Mouse (Mus musculus): ENCODE measurements around the gene Pdlim7.

Gene Pdlim7

DNA sequence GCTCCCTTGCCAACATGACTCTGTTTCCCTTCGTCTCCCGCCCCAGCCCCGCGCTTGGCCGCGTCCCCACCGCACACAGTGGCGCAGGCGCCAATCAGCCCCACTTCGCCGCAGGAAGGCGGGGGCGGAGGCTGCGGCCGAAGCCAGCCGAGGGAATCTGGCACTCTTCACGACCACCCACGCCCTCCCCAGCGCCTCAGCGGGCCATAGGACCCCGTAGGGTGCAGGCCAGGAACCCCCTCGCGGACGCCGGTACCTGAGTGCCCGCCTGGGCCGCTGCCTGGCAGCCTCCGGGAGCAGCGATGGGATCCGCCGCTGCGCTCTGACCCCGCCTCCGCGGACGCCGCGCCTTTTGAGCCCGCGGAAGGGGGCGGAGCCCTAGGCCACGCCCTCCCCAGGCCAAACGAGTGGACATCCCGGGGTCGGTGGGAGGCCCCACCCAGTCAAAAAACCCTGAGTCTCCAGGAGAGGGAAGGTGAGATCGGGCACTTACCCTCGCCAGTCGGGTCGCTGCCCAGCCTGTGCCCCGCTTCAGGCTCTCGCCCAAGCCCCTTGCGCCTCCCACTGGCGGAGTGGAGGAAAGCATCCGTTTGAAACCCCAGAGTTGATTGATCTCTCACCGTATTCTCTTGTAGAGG is at the start of gene Pdlim7:
TSS of gene Pdlim7 (minus strand) at position 566 of the 638 bp plus-strand sequence.
- DNase-seq, result peak; percentile 86 to 91

DNA sequence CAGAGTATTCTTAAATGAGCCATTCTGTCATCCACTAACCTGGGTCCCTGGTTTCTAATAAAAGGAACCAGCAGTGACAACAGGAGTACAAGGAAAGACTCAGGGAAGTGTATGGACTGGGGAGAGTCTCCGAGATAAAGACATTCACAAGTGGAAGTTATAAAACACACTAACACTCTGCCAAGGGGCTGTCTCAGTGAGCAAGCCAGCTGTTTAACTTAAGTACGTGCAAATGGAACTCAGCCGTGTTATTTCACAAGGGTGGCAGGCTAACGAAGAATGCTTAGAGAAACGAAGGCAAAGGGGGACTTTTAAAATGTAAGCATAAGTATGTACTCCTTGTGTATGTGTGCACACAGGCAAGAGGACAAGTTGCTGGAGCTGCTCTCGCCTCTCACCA is 44.0 kb upstream of the Pdlim7 start:
- DNase-seq, result no peak

DNA sequence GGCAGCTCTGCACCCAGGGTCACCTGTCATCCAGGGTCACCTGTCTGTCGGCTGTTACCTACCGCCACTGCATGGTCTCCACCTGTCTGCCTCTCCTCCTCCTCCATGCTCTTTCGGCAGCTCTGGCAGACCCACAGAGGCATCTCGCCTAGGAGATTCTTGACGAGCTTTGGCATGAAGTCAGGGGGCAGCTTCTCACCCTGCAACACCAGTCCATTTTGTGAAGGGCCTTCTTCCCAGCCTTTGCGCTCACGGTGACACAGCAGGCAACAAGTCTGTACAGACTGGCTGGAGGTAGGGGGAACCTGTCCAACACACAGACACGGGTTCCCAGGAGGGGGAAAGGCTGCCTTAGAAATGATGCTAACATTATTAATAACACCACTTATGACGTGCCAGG is 42.4 kb upstream of the Pdlim7 start:
- DNase-seq, result no peak

DNA sequence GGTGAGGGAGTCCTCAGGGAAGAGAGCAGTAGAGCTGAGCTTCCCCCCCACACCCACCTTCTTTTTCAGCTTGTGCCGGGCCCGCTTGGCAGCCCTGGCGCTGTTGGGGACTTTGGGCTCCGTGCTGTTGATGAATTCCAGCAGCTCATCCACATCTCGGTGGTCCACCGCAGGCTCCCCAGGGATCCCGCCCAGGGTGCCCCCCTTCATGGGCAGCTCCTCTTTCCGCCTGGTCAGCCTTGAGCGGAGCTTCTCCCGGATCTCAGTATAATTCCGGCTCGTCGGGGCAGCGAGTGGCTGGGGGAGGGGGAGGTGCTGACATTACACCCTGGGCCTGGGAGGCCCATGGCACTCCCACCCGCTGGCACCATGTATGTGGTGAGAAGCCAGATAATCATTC is 35.6 kb upstream of the Pdlim7 start:
- no peak for DNase-seq

DNA sequence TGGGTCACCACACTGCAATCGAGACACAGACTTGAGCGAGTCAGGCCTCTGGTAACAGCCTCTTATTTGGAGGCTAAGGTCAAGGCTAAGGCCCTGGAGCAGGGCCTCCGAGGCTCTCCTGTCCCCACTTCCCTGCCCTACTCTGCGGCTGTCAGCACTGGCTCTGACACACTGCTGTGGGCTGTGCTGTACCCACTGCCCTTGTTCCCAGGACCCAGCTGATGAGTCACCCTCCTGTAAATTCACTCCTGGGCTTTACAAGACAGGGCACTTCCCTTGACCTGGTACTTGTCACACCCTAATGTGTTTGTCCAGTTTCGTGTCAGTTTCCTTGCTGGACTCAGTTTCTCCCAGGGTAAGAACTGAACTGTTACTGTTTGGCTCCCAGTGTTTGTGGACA is 35.0 kb upstream of the Pdlim7 start:
- DNase-seq, result no peak

DNA sequence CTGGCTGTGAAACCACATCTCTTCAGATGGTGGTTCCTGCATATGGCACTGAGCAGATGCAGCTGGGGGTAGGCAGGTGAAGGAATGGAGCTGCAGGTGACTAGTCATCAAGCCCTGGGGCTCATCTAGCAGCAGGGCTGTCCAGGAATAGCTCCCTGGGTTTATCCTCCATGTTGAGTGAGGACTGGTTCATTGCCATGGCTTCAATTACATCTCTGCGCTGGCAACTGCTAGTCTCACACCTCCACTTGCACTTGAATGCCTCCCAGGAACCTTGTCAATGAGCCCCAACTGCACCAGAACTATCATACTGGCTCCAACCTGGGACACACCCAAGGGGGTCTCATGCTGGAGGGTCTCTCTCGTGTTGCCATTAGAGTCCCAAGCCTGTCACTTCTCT is 34.4 kb upstream of the Pdlim7 start:
- no peak for DNase-seq

DNA sequence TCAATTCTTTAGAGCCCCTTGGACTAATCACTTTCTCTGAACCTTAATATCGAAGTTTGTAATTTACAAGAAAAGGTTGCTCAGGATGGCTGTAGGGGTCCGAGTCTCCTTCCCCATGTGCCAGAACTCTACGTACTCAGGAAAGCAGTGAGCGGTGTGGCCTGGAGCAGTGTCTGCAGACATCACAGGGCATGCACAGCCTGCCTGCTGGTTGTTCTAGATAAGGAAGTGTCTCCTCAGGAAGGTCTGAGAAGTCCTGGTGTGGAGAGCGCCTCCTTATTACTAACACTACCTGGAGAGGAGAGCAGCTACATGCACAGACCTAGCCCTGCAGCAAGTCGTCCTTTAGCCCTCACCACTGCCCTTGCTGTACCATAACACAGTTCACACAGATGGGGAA is 31.3 kb upstream of the Pdlim7 start:
- DNase-seq, result no peak

DNA sequence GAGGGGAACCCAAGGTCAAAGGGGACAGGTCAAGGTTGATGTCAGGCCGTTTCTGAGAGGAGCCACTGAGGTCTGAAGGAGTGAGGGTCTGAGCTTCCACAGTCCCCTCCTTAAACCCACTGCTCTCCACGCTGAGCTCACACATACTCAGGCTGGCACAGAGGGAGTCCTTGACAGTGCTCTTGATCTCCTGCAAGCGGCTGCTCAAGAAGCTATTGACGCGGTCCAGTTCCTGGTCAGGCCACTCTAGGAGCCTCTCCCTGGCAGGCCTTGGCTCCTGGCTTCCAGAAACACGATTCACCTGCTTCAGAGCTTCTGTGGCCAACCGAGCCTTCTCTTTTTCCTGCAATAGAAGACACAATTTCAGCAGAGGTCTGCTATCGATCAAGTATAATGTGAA is 30.0 kb upstream of the Pdlim7 start:
- DNase-seq, result no peak

DNA sequence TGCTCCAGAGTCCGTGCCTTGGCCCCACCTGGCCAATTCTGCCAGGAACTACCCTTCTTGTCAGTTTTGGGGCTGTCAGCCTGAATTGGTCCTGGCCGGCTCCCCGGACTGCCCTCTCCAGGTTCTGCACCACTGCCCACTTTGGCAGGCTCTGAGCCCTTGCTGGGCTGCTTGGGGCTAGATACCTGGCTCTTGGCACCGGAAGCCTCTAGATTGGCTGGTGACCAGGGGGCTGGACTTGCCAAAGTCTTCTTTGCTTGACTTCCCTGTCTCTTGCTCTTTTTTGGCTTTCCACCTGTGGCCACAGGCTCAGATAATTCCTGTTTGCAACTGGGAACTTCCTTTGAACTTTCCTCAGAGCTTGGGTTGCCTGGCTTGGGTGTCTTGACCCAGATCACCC is 29.4 kb upstream of the Pdlim7 start:
- peak; percentile 96 to 98 for DNase-seq

DNA sequence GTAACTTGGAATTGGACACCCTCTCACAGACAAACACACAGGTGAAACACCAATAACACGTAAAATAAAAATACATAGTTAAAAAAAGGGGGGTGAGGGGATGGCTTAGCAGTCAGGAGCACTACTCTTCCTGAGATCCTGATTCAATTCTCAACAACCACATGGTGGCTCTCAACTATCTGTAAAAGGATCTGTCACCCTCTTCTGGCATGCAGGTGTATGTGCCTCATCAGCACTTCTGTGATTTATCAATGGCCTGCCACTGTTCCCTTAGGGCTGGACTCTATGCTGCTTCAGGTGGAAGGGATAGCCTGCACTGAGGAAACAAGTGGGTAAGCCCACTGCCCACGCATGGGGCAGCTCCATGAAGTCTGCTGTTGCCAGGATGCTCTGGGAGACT is 27.5 kb upstream of the Pdlim7 start:
- DNase-seq, result peak in 1 of 2 experiments; percentile 39

DNA sequence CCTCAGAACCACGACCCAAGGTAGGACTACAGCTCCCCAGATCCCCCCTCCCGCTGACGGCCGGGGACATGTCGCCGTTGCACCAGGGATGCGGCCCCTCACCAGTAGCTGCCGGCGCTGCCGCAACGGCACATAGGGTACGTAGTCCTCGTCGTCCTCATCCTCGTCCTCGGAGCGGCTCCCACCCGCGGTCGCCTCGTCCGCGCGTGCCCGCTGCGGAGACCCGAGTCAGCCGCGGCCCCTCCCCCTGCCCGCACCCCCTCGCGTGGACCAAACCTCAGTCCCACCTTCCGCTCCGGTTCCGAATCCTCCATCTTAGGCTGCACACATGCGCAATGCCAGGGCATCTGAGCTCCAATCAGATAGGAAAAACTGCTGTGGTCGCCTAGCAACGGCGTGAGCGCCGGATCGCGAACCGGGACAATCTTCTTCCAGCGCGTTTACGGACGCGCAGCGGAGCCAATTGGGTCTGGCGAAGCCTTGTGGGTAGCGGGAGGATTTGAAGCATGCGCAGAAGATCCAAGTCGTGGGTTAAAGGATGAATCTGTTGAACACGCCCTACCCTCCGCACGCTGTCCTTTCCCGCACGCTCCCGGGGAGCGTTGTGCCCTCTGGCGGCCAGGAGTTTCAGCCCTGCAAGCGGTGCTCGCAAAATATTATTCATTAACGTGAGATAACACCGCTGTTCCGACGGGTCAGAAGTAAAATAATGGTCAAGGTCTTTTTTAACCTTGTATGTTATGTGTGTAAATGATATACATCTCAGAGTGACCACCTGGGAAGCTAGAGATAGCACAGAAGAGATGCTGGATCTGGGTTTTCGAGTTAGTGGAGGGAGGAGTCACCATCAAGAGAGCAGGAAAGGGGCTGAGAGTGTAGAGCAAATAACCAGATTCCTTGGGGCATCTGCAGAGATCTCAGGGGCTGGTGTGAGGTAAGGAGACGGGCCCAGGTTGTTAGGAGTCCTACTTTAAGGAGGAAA is 23.0 kb upstream of the Pdlim7 start, which contains the start of gene Ddx41:
TSS of gene Ddx41 (minus strand) at position 465 of the 982 bp plus-strand sequence.
- peak; percentile 100 for DNase-seq

DNA sequence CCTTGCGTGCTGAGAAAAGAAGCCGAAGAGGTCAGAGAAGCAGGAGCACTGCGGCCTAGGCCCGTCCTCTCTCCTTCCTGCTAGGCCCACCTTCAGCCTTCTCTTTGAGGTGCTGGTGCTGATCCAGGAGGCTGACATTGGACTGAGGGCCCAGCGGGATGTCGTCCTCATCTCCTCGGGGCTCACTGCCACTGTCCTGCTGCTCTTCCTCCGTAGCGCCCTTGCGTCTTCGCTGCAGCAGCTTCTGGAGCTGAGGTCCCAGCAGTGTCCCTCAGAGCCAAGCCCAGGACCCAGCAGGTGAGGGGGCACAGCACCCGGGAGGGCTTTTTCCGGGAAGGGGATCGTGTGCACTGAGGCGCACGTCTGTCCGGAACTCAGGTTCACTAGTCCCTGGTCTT is 22.3 kb upstream of the Pdlim7 start:
- DNase-seq, result no peak

DNA sequence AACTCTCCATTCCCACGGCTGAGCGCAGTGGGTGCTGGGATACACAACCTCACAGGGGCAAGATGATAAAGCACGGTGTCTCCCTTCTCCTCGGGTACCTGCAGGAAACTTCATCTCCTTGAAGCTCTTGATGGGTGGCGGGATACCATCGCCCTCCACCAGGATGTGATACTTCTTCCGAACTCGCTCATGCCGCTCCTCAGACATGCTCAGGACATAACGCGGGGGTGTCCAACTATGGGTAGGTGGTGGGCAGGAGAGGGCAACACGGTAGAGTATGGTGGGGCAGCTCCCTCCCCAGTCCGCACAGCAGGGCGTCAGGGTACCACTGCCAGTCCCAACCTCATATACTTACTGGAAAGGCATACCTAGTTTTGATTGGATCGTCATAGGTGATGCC is 21.7 kb upstream of the Pdlim7 start:
- no peak for DNase-seq

DNA sequence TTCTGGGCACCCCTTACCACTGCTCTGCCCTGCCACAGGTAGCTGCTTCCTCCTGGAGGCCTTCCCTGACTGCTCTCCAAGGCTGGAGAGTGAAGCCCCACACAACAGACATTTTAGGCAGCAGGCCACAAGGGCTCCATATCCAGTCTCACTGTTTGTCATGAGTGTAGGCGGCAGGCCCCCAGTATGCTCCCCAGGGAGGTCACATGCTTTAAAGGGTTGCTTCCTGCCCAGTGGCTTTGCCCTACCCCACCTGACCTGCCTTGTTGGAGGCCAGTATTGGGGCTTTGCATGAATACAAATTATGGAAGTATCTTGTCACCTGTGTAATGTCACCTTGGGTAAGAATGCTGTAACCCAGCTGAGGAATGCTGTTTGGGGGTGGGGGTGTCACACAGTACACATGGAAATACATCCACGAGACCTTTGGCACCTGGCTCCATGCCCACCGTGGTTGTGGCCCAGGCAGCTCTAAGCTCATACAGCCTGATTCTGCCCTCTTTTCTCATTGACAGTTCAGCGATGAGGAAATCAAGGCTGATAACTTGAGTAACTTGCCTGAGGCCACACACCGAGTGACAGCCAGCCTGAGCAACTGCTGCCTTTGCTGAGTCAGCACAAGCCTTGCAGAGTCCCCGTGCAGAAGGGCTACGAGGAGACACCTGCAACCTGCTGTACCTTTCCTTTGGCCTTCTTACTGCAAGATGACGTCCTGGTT is 15.9 kb upstream of the Pdlim7 start, which contains the start of gene Dok3:
TSS of gene Dok3 (minus strand) at position 99 of the 718 bp plus-strand sequence.
- DNase-seq, result no peak

DNA sequence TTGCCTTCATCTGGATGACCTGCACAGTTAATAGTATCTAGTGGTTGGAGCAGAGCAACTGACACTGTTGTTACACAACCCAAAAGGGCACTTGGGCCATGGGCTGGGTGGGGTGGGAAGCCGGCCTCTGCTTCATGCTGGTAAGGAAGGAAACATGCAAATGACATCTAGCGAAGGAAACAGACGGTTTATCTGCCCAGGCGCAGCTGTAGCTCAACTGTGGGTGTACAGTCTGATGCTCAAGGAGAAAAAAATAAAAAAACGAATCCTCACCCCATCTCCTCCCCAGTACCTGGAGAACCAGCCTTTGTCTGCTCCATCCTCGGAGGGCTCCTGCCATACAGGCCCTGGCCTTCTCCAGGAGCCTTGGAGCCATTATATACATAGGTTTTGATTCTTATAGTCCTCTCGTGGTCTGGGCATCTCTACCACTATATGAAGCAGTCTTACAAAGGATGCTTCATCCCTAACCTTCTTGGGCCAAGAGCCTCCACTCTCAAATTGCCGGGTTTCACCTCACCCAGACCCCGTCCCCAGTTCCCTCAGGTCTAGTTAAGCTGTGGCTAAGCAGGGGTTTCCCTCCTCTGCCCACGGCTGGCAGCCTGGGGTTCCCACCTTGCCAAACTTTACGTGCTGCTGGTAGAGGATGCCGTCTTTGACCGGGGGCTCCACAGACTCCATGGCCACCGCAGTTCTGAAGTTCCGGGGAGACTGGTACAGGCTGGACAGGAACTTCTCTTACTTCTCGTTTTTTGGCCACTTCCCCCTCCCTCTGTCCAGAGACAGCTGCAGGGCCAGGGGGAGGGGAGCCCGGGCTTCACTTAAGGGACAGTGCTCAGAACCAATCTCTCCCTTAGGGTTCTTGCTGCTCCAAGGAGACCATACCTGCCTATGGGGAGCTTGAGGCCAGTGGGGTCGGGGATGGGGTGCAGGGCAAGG is 14.6 kb upstream of the Pdlim7 start:
- no peak for DNase-seq

DNA sequence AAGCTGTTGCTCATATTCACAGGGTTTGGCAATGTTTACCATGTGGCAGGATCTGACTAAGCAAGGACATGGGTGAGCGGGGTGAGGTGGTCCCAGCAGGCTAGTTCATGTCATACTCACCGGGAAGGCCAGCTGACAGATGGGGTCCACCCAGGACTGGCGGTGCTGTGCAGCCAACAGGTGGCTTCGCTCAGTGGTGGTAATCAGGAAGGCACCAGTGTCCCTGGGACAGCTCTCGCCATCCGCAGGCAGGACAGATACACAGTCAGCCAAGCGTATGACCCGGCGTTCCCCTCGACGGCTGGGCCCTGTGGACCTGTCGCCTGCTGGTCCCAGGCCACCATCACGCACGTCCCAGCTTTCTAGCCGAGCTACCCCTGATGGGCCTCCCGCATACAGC is 13.7 kb upstream of the Pdlim7 start:
- no peak for DNase-seq

DNA sequence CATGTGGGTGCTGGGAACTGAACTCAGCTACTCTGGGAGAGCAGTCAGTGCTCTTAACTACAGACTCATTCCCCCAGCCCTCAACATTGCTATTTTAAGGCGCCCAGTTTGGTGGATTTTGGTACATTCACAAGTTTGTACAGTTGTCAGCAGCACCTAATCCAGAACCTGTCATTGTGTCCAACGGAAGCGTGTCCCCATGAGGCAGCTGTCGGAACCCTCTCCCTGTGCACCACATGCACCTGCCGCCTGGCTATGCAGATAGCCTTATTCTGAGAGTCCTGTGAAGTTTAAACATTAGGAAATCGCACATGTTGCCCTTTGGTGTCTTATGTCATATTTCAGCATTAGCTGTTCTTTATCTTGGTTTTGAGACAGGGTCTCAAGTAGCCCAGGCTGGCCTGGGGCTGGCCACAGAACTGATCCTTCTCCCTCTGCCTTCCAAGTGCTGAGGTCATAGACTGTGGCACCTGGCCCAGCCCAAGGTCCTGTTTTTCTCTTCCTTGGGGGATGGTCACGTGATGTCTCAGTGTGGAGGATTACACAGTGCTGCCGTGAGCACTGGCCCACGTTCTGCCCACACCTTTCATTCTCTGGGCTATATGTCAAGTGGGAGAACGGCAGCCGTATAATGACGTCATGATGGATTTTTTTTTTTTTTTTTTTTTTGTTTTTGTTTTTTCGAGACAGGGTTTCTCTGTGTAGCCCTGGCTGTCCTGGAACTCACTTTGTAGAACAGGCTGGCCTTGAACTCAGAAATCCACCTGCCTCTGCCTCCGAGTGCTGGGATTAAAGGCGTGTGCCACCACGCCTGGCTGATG is 12.5 kb upstream of the Pdlim7 start:
- no peak for DNase-seq

DNA sequence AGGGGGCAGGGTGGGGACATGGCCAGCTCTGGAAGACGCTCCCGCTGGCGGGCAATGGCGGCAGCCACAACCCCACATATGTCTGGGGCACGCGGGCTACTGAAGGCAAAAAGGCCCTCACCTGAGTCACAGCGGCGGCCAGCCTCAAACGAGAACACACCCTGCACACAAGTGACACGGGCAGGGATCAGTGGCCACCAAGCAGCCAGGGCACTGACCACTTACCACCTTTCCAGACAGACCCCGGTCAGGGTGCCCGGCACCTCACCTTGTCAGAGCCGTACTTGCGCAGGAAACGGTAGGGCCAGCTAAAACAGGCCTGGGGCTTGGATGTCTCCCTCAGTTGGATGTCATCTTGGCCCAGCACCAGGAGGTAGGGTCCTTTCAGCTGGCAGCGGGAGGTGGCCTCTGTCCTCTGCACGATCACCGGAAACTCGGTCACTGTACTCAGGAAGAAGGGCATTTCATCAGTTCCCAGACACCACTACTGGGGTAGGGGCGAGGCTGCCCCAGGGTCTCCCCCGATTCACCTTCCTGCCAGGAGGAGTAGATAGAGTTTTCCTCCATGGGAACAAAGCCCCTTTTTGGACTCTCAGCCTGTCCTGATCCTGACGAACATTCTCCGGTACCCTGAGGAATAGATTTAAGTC is 10.6 kb upstream of the Pdlim7 start:
- DNase-seq, result no peak

DNA sequence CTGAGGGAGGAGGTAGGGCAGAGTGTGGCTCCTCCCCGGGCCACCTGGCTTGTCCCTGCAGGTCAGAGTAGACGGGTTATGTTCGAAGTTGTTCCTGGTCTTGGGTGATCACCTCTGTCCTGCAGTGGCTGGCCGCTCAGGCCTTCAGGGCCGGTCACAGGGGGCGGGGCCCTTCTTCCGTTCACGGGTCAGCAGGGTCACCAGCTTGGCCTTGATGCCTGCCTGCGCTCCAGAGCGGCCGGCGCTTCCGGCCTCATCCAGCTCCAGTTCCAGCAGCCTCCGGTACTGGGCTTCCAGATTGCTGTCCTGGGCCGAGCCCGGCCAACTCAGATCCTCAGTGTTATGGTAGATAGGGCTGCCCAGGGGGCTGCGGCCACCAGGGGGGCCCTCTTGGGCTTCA is 9.8 kb upstream of the Pdlim7 start:
- DNase-seq, result peak; percentile 43 to 66

DNA sequence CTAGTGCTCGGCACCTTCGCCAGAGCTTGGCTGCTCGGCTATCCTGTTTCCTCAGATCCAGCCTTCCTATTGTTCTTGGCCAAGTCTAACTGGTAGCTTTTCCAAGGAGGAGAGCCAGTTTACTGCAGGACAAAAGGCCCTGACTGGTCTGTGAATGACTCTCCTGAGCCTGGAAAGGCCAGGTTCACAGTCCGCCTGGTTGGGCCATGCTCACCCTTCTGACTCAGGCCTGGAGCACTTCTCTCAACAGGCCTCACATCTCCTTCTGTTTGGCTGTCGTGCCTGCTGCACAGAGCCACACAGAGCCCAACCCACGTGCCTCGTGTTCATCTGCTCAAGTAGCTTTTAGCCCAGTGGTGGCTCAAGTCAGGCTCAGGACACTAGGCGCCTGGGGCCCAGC is 9.3 kb upstream of the Pdlim7 start:
- DNase-seq, result no peak

DNA sequence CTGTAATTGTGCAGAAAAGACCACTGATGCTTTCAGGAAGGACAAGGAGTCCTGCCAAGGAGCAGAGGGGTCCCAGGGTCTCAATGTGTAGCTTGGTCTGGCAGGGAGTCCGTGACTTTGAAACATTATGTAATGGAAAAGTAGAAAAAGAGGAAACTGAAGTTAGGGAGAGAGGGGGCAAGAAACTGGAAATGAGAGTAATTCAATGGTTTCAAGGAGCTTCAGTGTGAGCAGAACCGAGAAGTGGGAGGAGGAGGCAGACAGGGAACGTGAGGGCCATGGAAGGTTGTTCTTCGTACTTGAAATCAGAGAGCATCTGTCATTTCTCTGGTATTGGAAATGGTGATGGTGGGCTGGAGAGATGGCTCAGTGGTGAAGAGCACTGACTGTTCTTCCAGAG is 6.1 kb upstream of the Pdlim7 start:
- no peak for DNase-seq

Data from kidney, adult 8-10 months (tissue).